Mouse (Mus musculus) liver, embryonic 13.5 days (tissue): Measurements from ENCODE around the gene Morn2. TPM values are rescaled to one million over a fixed set of nuclear protein-coding genes. Genes with fewer than 3 reads are reported as not detected.
A peak's percentile ranks its signal among the peaks of the same experiment; 100 is the strongest.

Source experiments
- ATAC-seq: fragments of 200-750 bp; cut with Nextera tagmentation; 2 replicates; pipeline ENCODE4 v1.8.0; 2017; ENCODE audit warnings: low read depth, mild to moderate bottlenecking, moderate number of reproducible peaks, moderate library complexity
- DNase-seq: peaks from one replicate; pipeline ENCODE4 v3.0.0; 2022
- H3K27ac ChIP-seq: fragments of 300-500 bp; sonication (generic); 2 replicates; pipeline ENCODE4 v1.5.1; 2015; ENCODE audit warnings: moderate library complexity, mild to moderate bottlenecking, inconsistent platforms
- H3K27me3 ChIP-seq: fragments of 300-500 bp; sonication (generic); 2 replicates; pipeline ENCODE4 v1.6.1; 2015; ENCODE audit warnings: mild to moderate bottlenecking, inconsistent platforms
- H3K36me3 ChIP-seq: fragments of 300-500 bp; sonication (generic); 2 replicates; pipeline ENCODE4 v1.6.1; 2015; ENCODE audit warnings: mild to moderate bottlenecking, inconsistent platforms
- H3K4me1 ChIP-seq: fragments of 300-500 bp; sonication (generic); replicated peaks from 2 replicates; pipeline ENCODE4 v1.6.1; 2015; ENCODE audit warnings: inconsistent platforms
- H3K4me2 ChIP-seq: fragments of 300-500 bp; sonication (generic); 2 replicates; pipeline ENCODE4 v1.6.1; 2015; ENCODE audit warnings: inconsistent platforms, mild to moderate bottlenecking, moderate library complexity
- H3K4me3 ChIP-seq: fragments of 300-500 bp; sonication (generic); replicated peaks from 2 replicates; pipeline ENCODE4 v1.5.1; 2015; ENCODE audit warnings: mild to moderate bottlenecking, inconsistent platforms
- H3K9ac ChIP-seq: fragments of 300-500 bp; sonication (generic); 2 replicates; pipeline ENCODE4 v1.6.1; 2015; ENCODE audit warnings: mild to moderate bottlenecking, inconsistent platforms
- H3K9me3 ChIP-seq: fragments of 300-500 bp; sonication (generic); replicated peaks from 2 replicates; pipeline ENCODE4 v1.6.1; 2016; ENCODE audit warnings: inconsistent platforms
- WGBS: fragments of 180-500 bp; shearing (Covaris S2); methylation state at CpG from one replicate; pipeline ENCODE4 v1.1.7; 2015; ENCODE audit not compliant: insufficient replicate concordance; 5-methylcytosine and 5-hydroxymethylcytosine counted together
- polyA plus RNA-seq: library from polyadenylated mRNA; unstranded; fragments of >200 nt; fragmentation: Nextera tagmentation; extraction: Ambion mirVana; gene quantifications from 2 replicates; pipeline ENCODE4 v1.2.1, GENCODE M21; 2015

The Morn2 gene
- polyA plus RNA-seq, 1 experiment from 2014 or later, result 9.9 TPM

DNA sequence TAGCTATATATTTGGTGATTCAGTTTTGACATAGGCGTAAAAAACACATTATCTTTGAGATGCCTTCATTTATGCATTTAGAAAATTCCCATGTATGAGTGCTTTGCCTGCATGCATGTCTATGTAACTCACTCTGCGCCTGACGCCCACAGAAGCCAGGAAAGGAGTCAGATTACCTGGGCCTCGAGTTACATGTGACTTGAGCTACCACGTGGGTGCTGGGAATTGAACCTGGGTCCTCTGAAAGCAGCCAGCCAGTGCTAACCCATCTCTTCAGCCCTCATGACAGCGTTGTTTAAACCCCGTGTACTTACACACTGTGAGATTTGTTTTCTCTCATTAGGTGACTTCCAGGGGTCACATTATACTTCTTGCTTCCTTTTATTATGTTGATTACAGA, 34.5 kb downstream of the Morn2 start:
- Histone ChIP-seq H3K4me2 (no peak overlapping the region), H3K36me3 (no peaks in the 10 kb centered on the region), H3K4me3 (no peak overlapping the region), H3K4me1 (no peaks in the 10 kb centered on the region), H3K27ac (no peak overlapping the region), H3K9me3 (no peaks in the 10 kb centered on the region), H3K9ac (no peak overlapping the region), H3K27me3 (no peaks in the 10 kb centered on the region)
- 72% methylated on average over 7 of the region's 7 CpGs for WGBS
- DNase-seq (no peak), ATAC-seq (no peak)

DNA sequence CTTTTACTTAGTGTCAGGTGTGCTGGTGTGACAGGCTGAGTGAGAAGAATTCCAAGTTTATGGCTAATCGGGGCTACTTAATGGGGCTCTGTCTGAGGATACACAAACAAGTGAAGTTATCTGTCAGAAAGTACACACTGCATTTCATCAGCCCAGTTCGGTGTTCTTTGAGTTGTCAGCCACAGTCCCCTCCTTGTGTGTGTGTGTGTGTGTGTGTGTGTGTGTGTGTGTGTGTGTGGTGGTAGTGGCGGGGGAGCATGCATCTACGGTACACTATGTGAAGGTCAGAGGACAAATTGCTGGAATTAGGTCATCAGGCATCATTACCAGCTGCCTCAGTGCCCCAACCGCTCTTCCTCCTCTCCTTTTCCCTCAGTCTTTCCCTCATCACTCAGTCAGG, 35.5 kb downstream of the Morn2 start:
- 0 out of 2 replicates have a peak, but pooled peaks have one; percentile 26 for ATAC-seq
- Histone ChIP-seq H3K4me2 (no peak overlapping the region), H3K9me3 (no peaks in the 10 kb centered on the region), H3K36me3 (no peaks in the 10 kb centered on the region), H3K27me3 (no peaks in the 10 kb centered on the region), H3K9ac (no peak overlapping the region), H3K4me3 (no peak overlapping the region), H3K27ac (no peak overlapping the region), H3K4me1 (no peaks in the 10 kb centered on the region)
- WGBS, result 72% methylated on average over 5 of the region's 5 CpGs
- DNase-seq, result no peak

DNA sequence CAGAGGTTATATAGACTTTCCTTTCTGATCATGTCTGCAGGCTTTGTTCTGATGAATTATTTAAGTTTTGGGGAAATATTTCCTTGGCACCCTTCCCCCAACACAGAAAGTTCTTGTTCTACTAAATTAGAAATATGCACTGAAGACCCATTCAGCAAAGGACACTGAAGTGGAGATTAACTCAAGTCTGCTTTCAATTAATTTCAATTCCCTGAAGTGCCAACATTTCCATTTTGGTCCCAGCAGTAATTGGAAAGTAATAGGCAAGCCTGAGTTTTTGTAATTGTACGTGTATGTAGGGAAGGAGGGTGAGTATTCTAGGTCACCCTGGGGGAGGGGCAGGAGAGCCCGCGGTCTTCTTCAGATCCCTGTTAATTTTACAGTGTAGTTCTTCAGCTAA, 36.4 kb downstream of the Morn2 start:
- ATAC-seq, result no peak
- no peak overlapping the region for H3K4me2 ChIP-seq
- no peaks in the 10 kb centered on the region for H3K27me3 ChIP-seq
- H3K36me3 ChIP-seq, result no peaks in the 10 kb centered on the region
- no peak overlapping the region for H3K27ac ChIP-seq
- no peak overlapping the region for H3K4me3 ChIP-seq
- H3K9me3 ChIP-seq, result no peaks in the 10 kb centered on the region
- WGBS, result 77% methylated on average over 3 of the region's 3 CpGs
- no peaks in the 10 kb centered on the region for H3K4me1 ChIP-seq
- DNase-seq, result no peak
- no peak overlapping the region for H3K9ac ChIP-seq

DNA sequence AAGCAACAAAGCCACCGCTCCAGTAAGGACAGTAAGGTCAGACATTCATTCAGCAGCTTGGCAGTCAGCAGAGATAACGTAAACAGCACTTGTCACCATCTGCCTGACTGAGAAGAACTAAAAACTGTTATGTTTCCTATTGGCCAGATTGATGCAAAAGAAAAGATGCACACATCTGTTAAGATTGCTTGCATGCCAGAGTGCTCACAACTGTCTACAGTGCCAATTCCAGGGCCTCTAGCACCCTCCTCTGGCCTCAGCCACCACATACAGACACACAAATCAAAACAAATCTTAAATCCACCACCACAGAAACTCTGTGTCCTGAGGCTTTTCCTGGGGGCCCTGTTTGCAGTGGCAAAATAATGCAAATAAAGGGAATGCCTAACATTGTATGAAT, 42.4 kb downstream of the Morn2 start:
- no peak overlapping the region for H3K4me2 ChIP-seq
- no peaks in the 10 kb centered on the region for H3K36me3 ChIP-seq
- no peaks in the 10 kb centered on the region for H3K4me1 ChIP-seq
- no peaks in the 10 kb centered on the region for H3K27me3 ChIP-seq
- no peak for DNase-seq
- H3K9ac ChIP-seq, result no peak overlapping the region
- no peaks in the 10 kb centered on the region for H3K9me3 ChIP-seq
- 67% methylated on average over 2 of the region's 2 CpGs for WGBS
- H3K27ac ChIP-seq, result no peak overlapping the region
- ATAC-seq, result no peak
- H3K4me3 ChIP-seq, result no peak overlapping the region

DNA sequence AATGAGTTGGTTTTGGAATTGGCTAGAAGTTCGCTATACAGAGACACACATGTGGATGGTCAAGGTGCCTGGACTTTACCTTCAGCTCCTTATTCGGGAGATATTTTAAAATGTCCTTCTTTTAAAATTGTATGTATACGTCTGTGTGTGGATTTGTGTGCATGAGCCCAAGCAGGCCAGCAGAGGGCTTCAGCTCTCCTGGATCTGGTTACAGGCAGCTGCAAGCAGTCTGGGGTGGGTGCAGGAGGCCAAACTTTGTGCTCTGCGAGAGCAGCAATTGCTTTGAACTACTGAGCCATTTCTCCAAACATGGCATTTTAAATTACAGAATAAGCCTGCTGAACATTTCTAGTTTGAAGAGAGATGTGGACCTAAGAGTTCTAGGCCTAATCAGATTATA, 55.3 kb downstream of the Morn2 start:
- Histone ChIP-seq H3K4me3 (no peak overlapping the region), H3K27ac (no peak overlapping the region), H3K27me3 (no peaks in the 10 kb centered on the region), H3K36me3 (no peaks in the 10 kb centered on the region), H3K9ac (no peak overlapping the region), H3K9me3 (no peaks in the 10 kb centered on the region), H3K4me1 (no peaks in the 10 kb centered on the region), H3K4me2 (no peak overlapping the region)
- 70% methylated on average over 4 of the region's 4 CpGs for WGBS
- DNase-seq, result no peak
- no peak for ATAC-seq

DNA sequence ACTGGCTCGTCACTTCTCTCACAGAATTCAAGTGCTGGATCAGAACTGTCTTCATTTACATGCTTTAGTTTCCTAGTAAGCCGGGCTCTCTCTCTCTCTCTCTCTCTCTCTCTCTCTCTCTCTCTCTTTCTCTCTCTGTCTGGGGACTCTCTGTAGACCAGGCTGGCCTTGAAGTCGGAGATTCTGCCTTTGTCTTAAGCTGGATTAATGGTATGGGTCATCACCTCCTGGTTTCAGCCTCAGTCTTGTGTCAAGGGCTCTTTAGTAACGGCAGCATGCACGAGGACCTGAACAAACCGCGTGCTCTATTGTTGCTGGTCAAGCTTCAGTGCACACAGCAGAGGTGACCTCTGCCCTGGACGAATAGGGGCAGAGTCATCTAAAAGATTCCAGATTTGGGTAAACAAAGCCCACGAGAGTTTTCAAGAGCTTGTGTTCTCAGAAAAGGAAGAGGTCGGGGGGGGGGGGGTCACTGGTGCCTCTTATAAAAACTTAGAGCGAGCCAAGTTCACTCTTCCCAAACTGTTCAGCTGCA, 56.7 kb downstream of the Morn2 start:
- no peak overlapping the region for H3K4me2 ChIP-seq
- no peak overlapping the region for H3K4me3 ChIP-seq
- DNase-seq, result no peak
- ATAC-seq, result no peak
- no peak overlapping the region for H3K27ac ChIP-seq
- no peaks in the 10 kb centered on the region for H3K36me3 ChIP-seq
- no peak overlapping the region for H3K9ac ChIP-seq
- no peaks in the 10 kb centered on the region for H3K4me1 ChIP-seq
- no peaks in the 10 kb centered on the region for H3K27me3 ChIP-seq
- 65% methylated on average over 11 of the region's 11 CpGs for WGBS
- no peaks in the 10 kb centered on the region for H3K9me3 ChIP-seq

Other genes starting within 250 kb of the Morn2 start
- 25.0 and 32.0 TPM in 2 replicates for gene Hnrnpll, start 227.9 kb upstream of the Morn2 start, polyA plus RNA-seq
- gene Galm, start 162.7 kb upstream of the Morn2 start, polyA plus RNA-seq, result 17.8 and 22.4 TPM in 2 replicates
- gene Srsf7, start 82.9 kb upstream of the Morn2 start, polyA plus RNA-seq, result 336 and 378 TPM in 2 replicates
- gene Ttc39d, start 82.7 kb upstream of the Morn2 start, polyA plus RNA-seq, result not detected in 2 replicates
- 43.5 and 50.9 TPM in 2 replicates for gene Gemin6, start 65.8 kb upstream of the Morn2 start, polyA plus RNA-seq
- gene Dhx57, start 273 bp downstream of the Morn2 start, polyA plus RNA-seq, result 3.4 and 4.6 TPM in 2 replicates
- 0.16 and 0.22 TPM in 2 replicates for gene Arhgef33, start 17.2 kb downstream of the Morn2 start, polyA plus RNA-seq
- gene Gm10190, start 83.3 kb downstream of the Morn2 start, polyA plus RNA-seq, result not detected in 2 replicates
- gene Sos1, start 190.2 kb downstream of the Morn2 start, polyA plus RNA-seq, result 1.1 TPM in 2 replicates